Comparison of ENCODE assay signal across 7 mouse cellular contexts in genomic region chr2:30177700-30178675, GRCm38 (mm10). TPM values are rescaled to one million over a fixed set of nuclear protein-coding genes. Genes with fewer than 3 reads are reported as not detected.
DNase-seq lines count a peak whose midpoint lies in the region; ATAC-seq lines count a peak whose summit lies in the region.

Gene Spout1, minus strand, starts transcription at chr2:30178459.

- peak; percentile 98 for ATAC-seq in intestine, embryonic 15.5 days

- peaks cover 9% of the 10 kb centered on the region for H3K4me1 ChIP-seq in intestine, embryonic 15.5 days (replicated peaks)
- peaks cover 20% of the 10 kb centered on the region for H3K4me1 ChIP-seq in midbrain, embryonic 10.5 days

- H3K9me3 ChIP-seq in intestine, embryonic 15.5 days, result no peaks in the 10 kb centered on the region
- H3K9me3 ChIP-seq in midbrain, embryonic 10.5 days (replicated peaks), result 0 out of 2 replicates have a peak, but pooled peaks cover 4% of the 10 kb centered on the region

- peak; percentile 97 for DNase-seq in adrenal gland, adult 2 months
- peak; percentile 95 for DNase-seq in embryo, embryonic 11.5 days (ENCODE audit: low read depth, low spot score)
- peak; percentile 87 to 90 for DNase-seq in gastrocnemius, postnatal 36 days
- peak; percentile 96 to 98 for DNase-seq in left cerebral cortex, postnatal 25 days (ENCODE audit: low spot score in 2 of 2)
- peak; percentile 98 for DNase-seq in midbrain, embryonic 10.5 days (ENCODE audit: low spot score)
- DNase-seq in right cerebral cortex, postnatal 4 days, result peak; percentile 97

- H3K4me2 ChIP-seq in intestine, embryonic 15.5 days (replicated peaks), result peak within 1 kb of the TSS; percentile 79

- no peaks in the 10 kb centered on the region for H3K27me3 ChIP-seq in intestine, embryonic 15.5 days (replicated peaks)
- H3K27me3 ChIP-seq in midbrain, embryonic 10.5 days (ENCODE audit: low read depth, poor library complexity, severe bottlenecking), result peaks cover 3% of the 10 kb centered on the region

- peak within 1 kb of the TSS; percentile 56 for H3K4me3 ChIP-seq in intestine, embryonic 15.5 days (replicated peaks)
- H3K4me3 ChIP-seq in midbrain, embryonic 10.5 days, result peak within 1 kb of the TSS; percentile 88

- H3K36me3 ChIP-seq in intestine, embryonic 15.5 days, result peaks cover 34% of the 10 kb centered on the region
- H3K36me3 ChIP-seq in midbrain, embryonic 10.5 days, result peaks cover 44% of the 10 kb centered on the region

- intact Hi-C loops in gastrocnemius, postnatal 36 days (cut with DNase I), result loop anchor here (2.0 to 5.0 kb wide), 2 partner anchors 25 to 94 kb away; no protein-coding TSS in a partner anchor
- intact Hi-C loops in left cerebral cortex, postnatal 25 days (cut with DNase I), result loop anchor here (1.0 to 5.0 kb wide), 3 partner anchors 27 to 94 kb away; partner anchors contain the start of genes Kyat1 and Lrrc8a

- H3K9ac ChIP-seq in intestine, embryonic 15.5 days, result peak within 1 kb of the TSS; percentile 62

- 2% methylated on average over 54 of the region's 54 CpGs for WGBS in intestine, embryonic 15.5 days
- 4% methylated on average over 54 of the region's 54 CpGs for WGBS in midbrain, embryonic 10.5 days

- no peak within 1 kb of the TSS for H3K27ac ChIP-seq in intestine, embryonic 15.5 days
- peak within 1 kb of the TSS; percentile 84 for H3K27ac ChIP-seq in midbrain, embryonic 10.5 days (replicated peaks)

RNA-seq across cellular contexts. Expression of gene Spout1, which starts in this region (rescaled TPM):
- 10 to 100 TPM; 18.7 to 23.6 TPM for total RNA-seq in adrenal gland, adult 2 months (2021)
- polyA plus RNA-seq in adrenal gland, adult 2 months (2012; rRNA removed), result 28.5 and 36.4 TPM in 2 replicates
- 1 to 10 TPM; 4.5 to 4.8 TPM for total RNA-seq in gastrocnemius, postnatal 36 days (2021)
- polyA plus RNA-seq in intestine, embryonic 15.5 days (2015; fragmentation: Nextera tagmentation; extraction: Ambion mirVana), result 59.9 and 62.9 TPM in 2 replicates
- total RNA-seq in left cerebral cortex, postnatal 25 days (2021), result 10 to 100 TPM; 34.7 to 36.9 TPM
- polyA plus RNA-seq in midbrain, embryonic 10.5 days (2016; fragmentation: Nextera tagmentation; extraction: Ambion mirVana), result 88.5 and 89.0 TPM in 2 replicates
